Mouse (Mus musculus) large intestine, adult 2 months (tissue): ENCODE measurements around the gene Grm7. TPM values are rescaled to one million over a fixed set of nuclear protein-coding genes. Genes with fewer than 3 reads are reported as not detected.

Experiments used
- DNase-seq: peaks from one replicate; pipeline ENCODE4 v3.0.0-alpha.2; 2012; ENCODE audit warnings: low read depth, low spot score
- WGBS: fragments of 180-500 bp; shearing (Covaris S2); methylation state at CpG from one replicate; pipeline ENCODE4 v1.1.7; 2018; 5-methylcytosine and 5-hydroxymethylcytosine counted together
- polyA plus RNA-seq: library from polyadenylated mRNA; depleted of rRNA; stranded (reverse); fragments of >200 nt; gene quantifications from 2 replicates; pipeline ENCODE4 v1.2.3, GENCODE M21; 2012

Grm7 gene
- polyA plus RNA-seq, 1 experiment: 0.06 TPM

DNA sequence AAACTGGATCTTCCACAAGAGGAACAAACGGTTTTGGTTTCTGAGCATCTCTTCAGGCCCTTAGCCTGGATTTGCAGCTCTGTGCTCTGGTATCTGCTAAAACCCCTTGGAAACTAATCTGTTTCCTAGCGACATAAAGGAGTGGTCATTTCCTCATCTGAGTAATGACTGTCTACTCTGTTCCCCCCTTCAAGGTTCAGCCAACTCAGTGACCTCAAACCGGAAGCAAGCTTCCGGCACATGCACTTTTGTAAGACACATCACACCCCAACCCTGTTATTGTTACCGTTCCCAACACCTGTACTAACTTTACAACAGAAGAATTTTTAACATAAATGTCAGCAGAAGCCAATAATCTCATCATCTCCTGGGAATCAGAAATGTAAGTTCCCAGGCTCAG lies 166.8 kb downstream of the Grm7 start:
- WGBS: 53% methylated on average over 5 of the region's 5 CpGs
- no peak for DNase-seq

DNA sequence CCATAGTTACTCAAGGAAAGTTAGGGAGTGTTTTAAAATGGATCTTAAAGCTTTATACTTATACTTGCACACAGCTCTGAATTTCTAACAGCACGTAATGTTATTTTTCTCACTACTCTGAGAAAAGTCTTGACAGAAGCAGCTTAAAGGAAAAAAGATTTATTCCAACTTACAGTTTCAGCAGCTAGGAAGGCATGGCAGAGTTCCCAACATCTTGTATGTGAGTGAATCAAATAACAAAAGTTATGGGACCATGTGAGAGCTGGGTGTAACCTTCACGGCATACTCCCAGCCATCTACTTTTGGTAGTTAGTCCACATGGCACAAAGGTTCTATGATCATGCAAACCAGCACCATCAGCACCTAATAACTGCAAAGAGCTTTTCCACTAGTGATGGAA lies 172.9 kb downstream of the Grm7 start:
- WGBS: 87% methylated on average over 2 of the region's 2 CpGs
- no peak for DNase-seq

DNA sequence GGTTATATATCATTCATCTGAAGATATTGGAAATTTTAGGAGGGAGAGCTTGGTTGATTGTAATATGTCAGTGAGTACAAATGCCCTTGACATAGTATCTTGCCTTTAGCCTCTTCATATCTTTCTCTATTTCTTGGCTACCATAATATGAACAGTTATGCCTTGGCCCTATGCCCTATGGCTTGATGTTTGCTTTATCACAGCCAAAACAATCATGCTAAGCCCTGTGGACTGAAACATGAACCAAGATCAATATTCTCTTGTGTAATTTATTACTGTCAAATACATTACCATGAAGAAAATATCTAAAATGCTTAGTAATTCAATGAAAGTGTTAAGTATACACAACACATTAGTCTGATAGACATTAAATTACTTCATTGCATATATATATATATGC lies 222.9 kb downstream of the Grm7 start:
- no peak for DNase-seq

DNA sequence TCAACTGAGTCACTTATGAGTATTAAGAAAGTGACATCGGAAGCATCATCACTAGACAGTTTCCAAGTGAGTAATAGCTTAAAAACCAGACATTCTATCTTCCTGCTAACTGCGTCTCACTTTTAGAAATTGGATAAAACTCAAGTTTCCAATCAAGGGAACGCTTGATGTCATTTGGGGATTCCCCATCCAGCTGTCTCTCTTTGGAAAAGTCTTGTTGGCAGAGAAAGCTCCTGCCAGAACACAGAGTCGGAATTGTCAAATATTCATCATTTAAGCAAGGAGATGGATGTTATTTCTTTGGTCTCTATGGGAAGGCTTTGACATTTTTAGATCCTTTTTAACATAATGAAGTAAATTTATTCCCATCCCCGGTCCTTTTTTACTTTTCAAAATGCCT lies 336.6 kb downstream of the Grm7 start:
- WGBS: 67% methylated on average over 5 of the region's 5 CpGs
- no peak for DNase-seq

DNA sequence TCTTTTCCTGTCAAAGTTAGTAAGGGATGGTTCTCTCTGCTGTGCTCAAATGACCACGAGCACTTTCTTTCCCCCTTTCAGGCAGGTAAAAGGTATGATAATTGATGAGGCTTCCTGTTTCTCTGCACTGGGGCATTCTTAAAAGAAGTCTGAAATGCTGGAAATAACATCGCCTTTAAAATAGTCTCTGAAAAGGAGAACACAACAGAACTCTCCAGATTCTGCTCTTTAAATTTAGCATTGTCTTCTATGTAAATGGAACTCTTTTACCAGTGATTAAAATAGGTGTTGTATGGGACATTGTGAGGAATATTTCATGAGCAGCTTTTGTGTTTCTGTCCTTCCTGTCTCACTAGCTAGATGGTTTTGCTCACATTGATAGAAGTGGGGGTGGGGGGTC lies 393.7 kb downstream of the Grm7 start:
- 58% methylated on average over 2 of the region's 2 CpGs for WGBS

DNA sequence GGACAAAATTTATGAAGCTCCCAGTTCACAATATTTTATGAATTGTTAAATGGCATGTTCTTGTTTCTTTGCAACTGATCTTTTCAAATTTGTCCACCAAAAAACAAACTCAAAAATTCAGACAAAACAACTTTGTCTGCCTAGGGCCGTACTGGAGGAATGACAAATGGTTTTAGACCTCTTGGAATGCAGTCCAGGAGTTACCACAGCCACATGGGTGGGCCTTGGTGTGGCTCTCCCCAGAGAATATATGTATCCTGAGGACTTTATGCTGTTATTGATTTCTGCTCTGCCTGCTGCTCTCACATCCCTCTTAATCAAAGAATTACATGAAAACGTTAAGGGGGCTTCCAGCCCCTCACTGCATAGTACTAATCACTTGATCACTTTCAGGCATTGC lies 400.5 kb downstream of the Grm7 start:
- WGBS: 47% methylated on average over 2 of the region's 2 CpGs

More for the DNA sequence above, 393.7 kb downstream of the Grm7 start:
- no peak for DNase-seq

DNA sequence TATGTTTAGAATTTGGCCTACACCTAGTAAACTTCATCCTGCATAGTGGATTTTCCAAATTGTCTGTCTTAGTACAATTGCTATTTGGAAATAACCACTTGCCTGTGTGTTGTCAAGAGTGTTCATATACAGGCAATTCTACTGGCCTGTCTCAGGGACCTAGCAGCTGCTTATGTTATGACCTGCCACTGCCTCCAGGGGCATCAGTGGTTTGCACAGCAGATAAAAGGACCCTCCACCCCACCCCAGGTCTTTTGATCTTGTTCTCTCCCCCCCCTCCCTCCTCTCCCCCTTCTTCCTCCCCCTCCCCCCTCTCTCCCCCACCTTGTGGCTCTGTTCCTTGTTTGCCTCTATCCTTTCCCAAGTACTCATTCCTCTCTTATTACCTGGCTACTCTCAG lies 403.9 kb downstream of the Grm7 start:
- no peak for DNase-seq

More for the DNA sequence above, 400.5 kb downstream of the Grm7 start:
- DNase-seq: no peak

DNA sequence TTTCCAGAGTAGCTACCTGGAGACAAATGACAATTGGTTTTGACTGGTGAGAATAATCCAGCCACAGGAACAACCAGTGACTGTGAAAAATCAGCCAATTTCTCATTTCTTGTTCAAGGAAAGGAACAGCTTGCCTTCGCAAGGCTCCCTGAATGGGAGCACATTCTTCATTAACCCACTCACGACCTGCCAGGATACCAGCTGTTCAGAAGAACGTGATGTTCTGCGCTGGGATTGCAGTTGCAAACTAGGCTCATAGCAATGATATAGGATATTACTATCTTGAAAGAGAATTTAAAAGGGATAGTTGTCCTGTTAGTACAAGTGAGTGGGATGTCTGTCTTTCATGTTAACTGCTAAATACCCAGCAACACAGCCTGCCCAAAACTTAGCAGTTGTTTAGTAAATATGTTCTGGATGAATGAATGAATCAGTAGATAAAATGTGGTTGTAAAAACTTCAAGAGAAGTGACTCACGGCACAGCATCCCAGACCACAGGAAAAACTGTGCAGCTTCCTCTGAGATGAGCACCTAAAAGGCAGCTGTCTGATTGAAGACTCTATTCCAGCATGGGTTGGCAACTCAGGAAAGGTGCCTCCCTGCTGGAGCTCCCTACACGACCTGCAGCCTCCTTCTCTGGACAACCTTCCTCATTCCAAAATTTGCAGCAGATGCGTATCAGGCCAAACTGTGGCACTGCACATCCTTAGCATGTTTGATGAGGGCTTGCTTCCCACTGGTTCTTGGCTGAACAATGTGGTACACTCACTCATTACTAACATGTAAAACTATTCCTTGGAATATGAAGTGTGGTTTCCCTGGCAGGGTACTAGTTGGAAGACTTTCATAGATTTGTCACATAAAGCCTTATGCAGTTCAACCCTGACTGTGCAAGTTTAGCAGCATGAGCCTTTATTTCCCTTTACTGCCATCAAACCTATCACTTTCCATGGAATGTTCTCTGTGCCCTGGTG lies 408.9 kb downstream of the Grm7 start:
- 66% methylated on average over 7 of the region's 7 CpGs for WGBS
- DNase-seq: no peak

DNA sequence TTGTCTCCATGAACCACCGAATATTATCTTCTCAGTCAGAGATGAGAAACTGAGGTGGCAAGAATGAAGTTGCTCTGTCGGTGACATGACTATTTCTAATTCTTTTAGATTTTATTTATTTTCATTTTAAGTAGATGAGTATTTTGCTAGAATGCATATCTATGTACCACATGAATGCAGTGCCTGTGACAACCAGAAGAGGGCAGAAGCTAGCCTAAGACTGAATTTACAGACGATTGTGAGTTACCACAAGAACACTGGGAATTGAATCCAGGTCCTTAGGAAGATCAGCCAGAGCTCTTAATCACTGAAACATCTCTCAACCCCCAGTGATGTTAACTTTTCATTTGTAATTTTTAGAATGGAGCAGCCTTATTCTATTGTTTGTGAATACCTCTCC lies 412.4 kb downstream of the Grm7 start:
- DNase-seq: no peak
- WGBS: 87% methylated on average over 3 of the region's 3 CpGs

DNA sequence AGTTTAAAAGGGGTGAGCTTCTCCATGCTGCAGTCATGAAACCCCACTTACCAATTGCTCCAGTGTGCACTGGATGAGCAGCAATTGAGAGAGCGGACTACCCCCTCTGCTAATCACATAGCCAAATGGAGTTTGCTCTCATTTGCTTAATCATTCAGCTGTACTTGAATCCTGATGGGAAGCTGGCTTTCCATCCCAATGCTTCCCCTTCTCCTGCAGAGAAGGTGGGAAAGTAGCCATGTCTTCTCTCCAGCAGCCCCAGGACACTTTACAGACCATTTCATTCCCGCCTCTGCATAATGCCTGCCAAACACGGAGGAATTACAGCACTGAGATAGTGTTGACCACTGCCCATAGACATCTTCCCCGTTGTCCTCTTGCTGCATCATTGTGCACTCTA lies 414.6 kb downstream of the Grm7 start:
- no peak for DNase-seq
- WGBS: 72% methylated on average over 4 of the region's 4 CpGs

DNA sequence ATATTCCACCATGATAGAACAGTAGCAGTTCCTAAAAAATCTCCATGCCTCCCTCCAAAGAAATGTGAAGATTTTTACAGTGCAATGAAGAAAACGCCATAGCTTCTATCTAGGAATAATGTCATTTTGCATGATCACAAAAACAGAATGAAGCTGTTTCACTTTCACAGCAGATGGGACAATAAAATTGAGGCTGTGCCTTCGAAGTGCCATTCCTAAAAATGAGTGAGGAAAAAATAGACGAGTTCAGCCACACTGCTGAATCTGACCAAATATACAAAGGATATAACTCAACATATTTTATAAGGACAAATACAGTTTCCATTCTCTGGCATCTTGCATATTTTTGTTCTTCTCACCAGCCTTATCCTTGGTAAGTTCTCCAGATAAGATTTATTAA lies 439.2 kb downstream of the Grm7 start:
- DNase-seq: no peak
- WGBS: 65% methylated on average over 3 of the region's 3 CpGs

DNA sequence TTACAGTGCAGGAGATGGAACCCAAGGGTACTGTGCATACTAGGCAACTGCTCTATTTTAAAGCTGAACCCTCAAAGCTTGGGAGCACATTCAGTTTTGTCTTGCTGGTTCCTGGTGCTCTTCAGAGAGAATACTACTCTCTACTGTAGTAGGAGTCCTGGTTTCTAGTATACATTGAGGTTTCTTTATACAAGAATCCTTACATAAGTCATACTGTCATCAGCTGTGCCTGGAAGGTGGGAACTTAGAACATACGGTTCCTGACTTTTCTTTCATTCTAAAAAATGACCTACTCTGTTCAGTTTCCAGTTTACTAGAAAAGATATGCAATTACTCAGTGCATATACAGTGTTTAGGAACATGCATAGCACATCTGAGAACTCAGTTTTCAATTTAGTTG lies 449.4 kb downstream of the Grm7 start:
- 79% methylated on average over 1 of the region's 1 CpGs for WGBS
- no peak for DNase-seq

DNA sequence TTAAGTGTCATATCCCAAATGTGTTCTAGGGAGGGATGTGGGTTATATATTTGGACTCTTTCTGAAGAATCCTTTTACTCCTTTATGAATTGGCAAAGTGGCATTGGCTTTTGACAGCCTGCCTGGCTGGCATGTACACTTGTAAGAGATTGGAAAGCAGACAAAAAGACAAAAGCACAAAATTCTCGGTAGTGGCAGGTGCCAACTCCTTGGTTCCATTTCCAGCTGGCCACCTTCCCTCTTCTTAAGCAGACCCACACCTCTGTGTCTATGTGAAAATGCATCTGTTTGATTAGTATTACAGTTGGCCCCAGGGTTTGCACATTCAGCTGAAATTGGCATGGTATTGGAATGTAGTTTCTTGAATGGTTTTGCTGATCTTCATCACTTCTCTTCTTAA lies 460.1 kb downstream of the Grm7 start:
- DNase-seq: no peak
- WGBS: 78% methylated on average over 1 of the region's 1 CpGs

DNA sequence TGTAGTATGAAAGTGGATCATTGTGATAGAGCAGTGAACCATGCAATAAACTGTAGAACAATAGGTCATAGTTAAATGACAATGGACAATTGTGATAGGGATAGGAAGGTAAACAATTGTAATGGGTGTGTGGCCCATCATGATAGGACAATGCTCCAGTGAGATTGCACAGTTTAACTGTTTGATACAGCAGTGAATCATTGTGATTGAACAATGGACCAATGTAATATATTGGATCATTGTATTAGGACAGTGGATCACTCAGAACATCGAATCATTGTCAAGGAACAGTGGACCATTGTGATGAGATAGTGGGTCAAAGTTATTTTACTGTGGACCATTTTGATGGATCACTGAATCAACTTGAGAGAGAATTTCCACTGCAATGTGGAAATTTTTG lies 515.7 kb downstream of the Grm7 start:
- DNase-seq: no peak
- WGBS: 54% methylated on average over 1 of the region's 1 CpGs

DNA sequence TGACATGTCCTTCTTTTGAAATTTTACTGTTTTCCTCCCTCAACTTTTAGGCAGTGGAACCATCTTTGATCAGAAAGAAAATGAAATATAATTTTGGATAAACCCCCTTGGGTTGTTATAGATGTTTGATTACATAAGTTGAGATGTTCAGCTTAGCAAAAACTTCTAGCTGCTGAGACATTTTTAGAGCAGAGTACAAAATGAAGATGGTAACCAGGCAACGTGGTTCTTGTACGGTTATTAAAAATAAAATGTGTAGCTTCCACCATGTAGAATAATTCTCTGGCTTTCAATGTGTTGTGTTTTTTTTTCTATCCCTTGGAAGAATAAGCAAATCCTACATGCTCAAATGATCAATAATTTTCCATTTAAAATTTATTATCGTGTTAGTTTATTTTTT lies 550.0 kb downstream of the Grm7 start:
- WGBS: 85% methylated on average over 3 of the region's 3 CpGs
- no peak for DNase-seq

DNA sequence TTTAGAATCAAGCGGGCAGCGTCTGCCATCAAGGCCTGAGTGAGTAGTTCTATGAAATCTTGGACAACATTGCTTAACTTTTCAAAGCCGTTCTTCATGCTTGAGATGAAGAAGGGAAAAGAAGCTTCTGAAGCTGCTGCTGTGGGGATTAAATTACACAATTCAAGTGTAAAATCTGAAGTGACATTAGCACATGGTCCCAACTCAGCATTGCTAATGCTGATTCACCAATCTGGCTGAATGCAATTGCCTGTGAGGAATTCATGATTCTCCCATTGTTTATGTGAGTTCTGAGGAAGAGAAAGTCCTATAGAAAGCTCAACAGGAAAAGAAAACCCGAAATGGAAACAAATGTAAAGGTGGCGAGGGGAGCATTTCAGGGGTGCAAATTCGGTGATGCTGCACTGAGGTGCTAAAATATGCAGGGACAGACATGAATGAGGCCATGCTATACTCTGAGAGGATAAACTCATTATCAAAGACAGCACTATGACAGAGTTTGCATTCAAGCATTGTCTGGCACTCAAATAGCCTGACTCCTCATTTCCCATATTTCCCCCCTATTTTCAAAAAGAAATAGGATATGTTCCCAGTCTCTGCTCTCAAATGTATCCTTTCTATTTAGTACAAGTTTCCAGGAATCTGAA lies 575.8 kb downstream of the Grm7 start:
- DNase-seq: no peak
- 75% methylated on average over 6 of the region's 6 CpGs for WGBS

DNA sequence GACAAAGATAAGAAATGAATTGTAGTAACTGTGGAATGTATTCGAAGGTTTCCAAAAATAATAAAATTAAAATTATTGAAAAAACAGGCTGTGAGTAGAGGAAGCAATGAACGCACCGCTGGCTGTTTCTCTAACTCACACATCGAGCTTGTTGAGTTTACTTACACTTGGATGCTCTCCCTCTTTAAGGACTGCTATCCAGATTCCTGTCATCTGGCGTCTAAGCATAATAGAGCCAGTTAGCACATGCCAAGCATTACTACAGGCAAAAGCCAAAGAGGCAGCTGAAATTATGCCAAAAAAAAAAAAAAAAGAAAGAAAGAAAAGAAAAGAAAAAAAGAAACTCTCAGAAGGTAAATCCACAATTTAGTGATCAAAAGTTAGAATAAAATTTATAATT lies 609.8 kb downstream of the Grm7 start:
- 76% methylated on average over 5 of the region's 5 CpGs for WGBS
- no peak for DNase-seq

DNA sequence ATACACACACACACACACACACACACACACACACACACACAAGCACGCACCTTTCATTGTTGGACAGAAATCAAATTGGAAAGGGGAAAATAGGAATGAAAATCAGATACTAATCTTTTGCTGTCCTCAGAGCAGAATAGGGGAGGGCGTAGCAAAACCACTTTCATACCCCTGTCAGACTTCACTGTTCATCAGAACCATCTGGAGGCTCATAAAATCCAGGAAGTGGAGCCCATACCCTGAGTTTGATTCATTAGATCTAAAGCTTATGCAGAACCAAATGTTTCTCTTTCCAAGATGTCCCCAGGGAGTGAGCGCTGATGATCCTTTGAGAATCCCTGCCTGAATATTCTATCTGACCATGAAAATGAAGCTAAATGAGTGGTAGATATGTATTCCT lies 611.6 kb downstream of the Grm7 start:
- WGBS: 70% methylated on average over 3 of the region's 3 CpGs
- DNase-seq: no peak

DNA sequence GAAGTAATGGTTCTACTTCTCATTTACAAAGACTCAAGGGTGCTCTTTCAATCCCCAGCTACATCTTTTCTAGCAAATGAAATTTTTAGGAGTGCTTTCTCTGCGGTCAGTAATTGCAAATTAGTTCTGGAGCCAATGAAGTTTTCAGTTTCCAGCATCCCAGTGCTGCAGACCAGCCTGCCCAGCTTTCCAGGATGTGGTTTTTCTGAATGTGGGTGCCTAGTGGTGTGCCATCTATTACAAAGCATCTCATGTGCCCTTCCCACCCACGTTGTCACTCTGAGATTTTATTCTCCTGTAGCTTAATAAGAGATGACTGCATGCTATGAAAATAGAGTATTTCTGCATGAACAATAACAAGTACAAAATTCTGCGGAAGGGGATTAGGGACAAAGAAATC lies 612.9 kb downstream of the Grm7 start:
- 77% methylated on average over 3 of the region's 3 CpGs for WGBS
- DNase-seq: no peak

DNA sequence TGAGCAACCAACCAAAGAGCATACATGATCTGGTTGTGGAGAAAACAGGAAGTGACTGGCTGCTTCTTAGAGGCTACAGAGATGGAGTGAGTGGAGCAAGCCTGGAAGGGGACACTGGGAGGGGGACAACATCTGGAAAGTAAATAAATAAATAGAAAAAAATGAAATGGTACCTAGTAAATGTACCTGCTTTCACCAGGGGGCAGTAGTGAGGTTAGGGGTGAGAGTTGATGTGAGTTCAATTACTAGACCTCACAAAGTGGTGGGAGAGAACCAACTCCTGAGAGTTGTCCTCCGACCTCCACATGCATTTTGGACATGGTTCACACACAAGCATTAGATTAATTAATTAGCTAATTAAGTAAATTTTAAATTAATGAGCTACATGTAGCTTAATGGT lies 615.8 kb downstream of the Grm7 start:
- 88% methylated on average over 1 of the region's 1 CpGs for WGBS

DNA sequence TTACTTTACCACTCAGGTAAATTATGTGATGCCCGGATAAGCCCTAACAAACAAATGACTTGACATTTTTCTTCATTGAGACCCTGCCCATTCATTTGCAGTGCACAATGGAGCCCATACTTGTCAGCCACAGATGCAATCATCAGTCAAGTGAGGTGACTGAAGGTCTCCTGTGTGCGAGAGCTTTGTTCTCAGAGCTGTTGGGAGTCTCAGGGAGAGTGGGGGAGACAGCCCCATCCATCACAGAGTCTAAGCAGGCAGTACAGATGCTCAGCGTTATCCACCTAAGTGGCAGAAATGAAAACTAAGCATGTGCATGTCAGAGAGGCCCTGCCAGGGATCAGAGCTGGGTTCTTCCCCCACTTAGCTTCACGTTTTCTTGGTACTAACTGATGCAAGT lies 631.3 kb downstream of the Grm7 start:
- DNase-seq: no peak
- 65% methylated on average over 4 of the region's 4 CpGs for WGBS

More for the DNA sequence above, 615.8 kb downstream of the Grm7 start:
- DNase-seq: no peak
